Mouse (Mus musculus) adrenal gland, postnatal 14 days (tissue): ENCODE measurements around the gene Nit2. TPM values are rescaled to one million over a fixed set of nuclear protein-coding genes. Genes with fewer than 3 reads are reported as not detected.

Source experiments
- total RNA-seq: library from RNA; stranded (reverse); gene quantifications from 2 replicates; pipeline ENCODE4 v1.2.3, GENCODE M21; 2021

Gene Nit2
- total RNA-seq, 1 experiment from 2014 or later: 79.7 TPM

Other genes starting within 250 kb of the Nit2 start
- gene Lnp1, start 239.3 kb downstream of the Nit2 start, total RNA-seq: not detected in 2 replicates
- 0.11 TPM in 1 of 2 replicates, not detected in the other for gene Tmem45a2, start 96.0 kb downstream of the Nit2 start, total RNA-seq
- gene Tomm70a, start 45.6 kb downstream of the Nit2 start, total RNA-seq: 61.4 and 66.0 TPM in 2 replicates
- 35.4 and 40.6 TPM in 2 replicates for gene Tbc1d23, start 64.2 kb upstream of the Nit2 start, total RNA-seq
- not detected in 2 replicates for gene Tmem30c, start 125.5 kb upstream of the Nit2 start, total RNA-seq
- gene Filip1l, start 185.8 kb upstream of the Nit2 start, total RNA-seq: 20.6 and 26.5 TPM in 2 replicates